Mouse (Mus musculus) hindbrain, embryonic 15.5 days (tissue): Measurements from ENCODE around the gene Olfr791. TPM values are rescaled to one million over a fixed set of nuclear protein-coding genes. Genes with fewer than 3 reads are reported as not detected.

ENCODE experiments used
- ATAC-seq: fragments of 200-750 bp; cut with Nextera tagmentation; 2 replicates; pipeline ENCODE4 v1.8.0; 2017; ENCODE audit warnings: low read depth, moderate number of reproducible peaks, moderate TSS enrichment; ENCODE audit not compliant: low FRiP score
- H3K27ac ChIP-seq: fragments of 300-500 bp; sonication (generic); replicated peaks from 2 replicates; pipeline ENCODE4 v1.5.1; 2015; ENCODE audit warnings: mild to moderate bottlenecking, inconsistent platforms
- H3K27me3 ChIP-seq: fragments of 300-500 bp; sonication (generic); 2 replicates; pipeline ENCODE4 v1.6.1; 2015; ENCODE audit warnings: control low read depth, inconsistent platforms
- H3K36me3 ChIP-seq: fragments of 300-500 bp; sonication (generic); 2 replicates; pipeline ENCODE4 v1.6.1; 2015; ENCODE audit warnings: control low read depth, inconsistent platforms
- H3K4me1 ChIP-seq: fragments of 300-500 bp; sonication (generic); replicated peaks from 2 replicates; pipeline ENCODE4 v1.6.1; 2015; ENCODE audit warnings: control low read depth, inconsistent platforms
- H3K4me2 ChIP-seq: fragments of 300-500 bp; sonication (generic); 2 replicates; pipeline ENCODE4 v1.6.1; 2015; ENCODE audit warnings: moderate library complexity, mild to moderate bottlenecking, inconsistent platforms
- H3K4me3 ChIP-seq: fragments of 300-500 bp; sonication (generic); 2 replicates; pipeline ENCODE4 v1.5.1; 2015; ENCODE audit warnings: mild to moderate bottlenecking, inconsistent platforms
- H3K9ac ChIP-seq: fragments of 300-500 bp; sonication (generic); 2 replicates; pipeline ENCODE4 v1.6.1; 2015; ENCODE audit warnings: inconsistent platforms
- H3K9me3 ChIP-seq: fragments of 300-500 bp; sonication (generic); 2 replicates; pipeline ENCODE4 v1.6.1; 2016; ENCODE audit warnings: control low read depth, inconsistent platforms
- WGBS: fragments of 180-500 bp; shearing (Covaris S2); methylation state at CpG from one replicate; pipeline ENCODE4 v1.1.7; 2015; 5-methylcytosine and 5-hydroxymethylcytosine counted together
- polyA plus RNA-seq: library from polyadenylated mRNA; unstranded; fragments of >200 nt; fragmentation: Nextera tagmentation; extraction: Ambion mirVana; gene quantifications from 2 replicates; pipeline ENCODE4 v1.2.1, GENCODE M21; 2015

Olfr791 gene
- polyA plus RNA-seq = not detected in 2 replicates

- H3K4me2 ChIP-seq = no peak within 1 kb of the TSS
- 71% methylated on average over 3 of the region's 3 CpGs for WGBS
- no peaks in the 10 kb centered on the region for H3K36me3 ChIP-seq
- no peak within 1 kb of the TSS for H3K27ac ChIP-seq
- no peaks in the 10 kb centered on the region for H3K27me3 ChIP-seq
- no peak within 1 kb of the TSS for H3K4me3 ChIP-seq
- ATAC-seq = no peak
- no peaks in the 10 kb centered on the region for H3K4me1 ChIP-seq
- no peak within 1 kb of the TSS for H3K9ac ChIP-seq
- H3K9me3 ChIP-seq = no peaks in the 10 kb centered on the region
Measured at GRCm38 (mm10) chr10:129521492-129521891, at the start of gene Olfr791. TSS of gene Olfr791 (plus strand) at chr10:129521792.

GRCm38 (mm10) chr10:129473256-129473655 is 48.3 kb upstream of the Olfr791 start:
- no peaks in the 10 kb centered on the region for H3K9me3 ChIP-seq
- H3K4me3 ChIP-seq = no peak overlapping the region
- H3K4me2 ChIP-seq = no peak overlapping the region
- WGBS = 71% methylated on average over 2 of the region's 2 CpGs
- no peak for ATAC-seq
- H3K9ac ChIP-seq = no peak overlapping the region
- H3K27ac ChIP-seq = no peak overlapping the region
- no peaks in the 10 kb centered on the region for H3K36me3 ChIP-seq
- H3K4me1 ChIP-seq = no peaks in the 10 kb centered on the region
- no peaks in the 10 kb centered on the region for H3K27me3 ChIP-seq

GRCm38 (mm10) chr10:129473723-129474122 is 47.9 kb upstream of the Olfr791 start:
- no peaks in the 10 kb centered on the region for H3K36me3 ChIP-seq
- no peaks in the 10 kb centered on the region for H3K9me3 ChIP-seq
- no peaks in the 10 kb centered on the region for H3K27me3 ChIP-seq
- no peaks in the 10 kb centered on the region for H3K4me1 ChIP-seq
- H3K4me3 ChIP-seq = no peak overlapping the region
- no peak for ATAC-seq
- no peak overlapping the region for H3K9ac ChIP-seq
- no peak overlapping the region for H3K27ac ChIP-seq
- no peak overlapping the region for H3K4me2 ChIP-seq

DNA sequence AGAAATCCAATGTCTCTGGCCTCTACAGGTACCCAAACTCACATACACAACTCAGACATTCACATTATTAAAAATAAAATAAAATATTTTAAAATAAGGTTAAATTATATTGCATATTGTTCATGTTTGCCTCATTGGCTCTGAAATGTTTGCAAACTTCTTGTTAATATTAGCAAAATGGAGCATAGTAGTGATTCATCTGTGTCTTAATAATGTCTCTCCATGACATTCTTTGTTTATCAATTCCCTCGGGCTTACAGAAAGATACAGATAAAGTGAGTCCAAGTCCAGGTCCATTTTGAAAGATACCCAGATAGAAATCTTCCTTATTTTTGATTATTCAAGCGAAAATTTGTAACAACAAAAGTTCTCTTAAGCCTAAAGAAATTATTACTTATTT is 37.1 kb upstream of the Olfr791 start, which contains the start of gene Olfr789:
TSS of gene Olfr789 (plus strand) at position 301 of the 400 bp plus-strand sequence.
- Histone ChIP-seq H3K4me3 (no peak within 1 kb of the TSS), H3K27me3 (no peaks in the 10 kb centered on the region), H3K36me3 (no peaks in the 10 kb centered on the region), H3K4me1 (no peaks in the 10 kb centered on the region), H3K9ac (no peak within 1 kb of the TSS), H3K9me3 (no peaks in the 10 kb centered on the region), H3K27ac (no peak within 1 kb of the TSS), H3K4me2 (no peak within 1 kb of the TSS)
- ATAC-seq = no peak
- WGBS = 72% methylated on average over 2 of the region's 2 CpGs

- no peak overlapping the region for H3K4me3 ChIP-seq
- H3K4me2 ChIP-seq = no peak overlapping the region
- H3K9ac ChIP-seq = no peak overlapping the region
- no peaks in the 10 kb centered on the region for H3K27me3 ChIP-seq
- no peak overlapping the region for H3K27ac ChIP-seq
- no peaks in the 10 kb centered on the region for H3K4me1 ChIP-seq
- no peaks in the 10 kb centered on the region for H3K36me3 ChIP-seq
- 87% methylated on average over 2 of the region's 2 CpGs for WGBS
- no peaks in the 10 kb centered on the region for H3K9me3 ChIP-seq
- ATAC-seq = no peak
Measured at GRCm38 (mm10) chr10:129490101-129490500, 31.5 kb upstream of the Olfr791 start.

GRCm38 (mm10) chr10:129498192-129498591 is 23.4 kb upstream of the Olfr791 start, which contains the start of gene Olfr790:
TSS of gene Olfr790 (plus strand) at chr10:129498492.
- no peak for ATAC-seq
- H3K27ac ChIP-seq = no peak within 1 kb of the TSS
- H3K27me3 ChIP-seq = no peaks in the 10 kb centered on the region
- H3K4me3 ChIP-seq = no peak within 1 kb of the TSS
- H3K4me2 ChIP-seq = no peak within 1 kb of the TSS
- H3K9ac ChIP-seq = no peak within 1 kb of the TSS
- H3K9me3 ChIP-seq = no peaks in the 10 kb centered on the region
- H3K36me3 ChIP-seq = no peaks in the 10 kb centered on the region
- no peaks in the 10 kb centered on the region for H3K4me1 ChIP-seq

DNA sequence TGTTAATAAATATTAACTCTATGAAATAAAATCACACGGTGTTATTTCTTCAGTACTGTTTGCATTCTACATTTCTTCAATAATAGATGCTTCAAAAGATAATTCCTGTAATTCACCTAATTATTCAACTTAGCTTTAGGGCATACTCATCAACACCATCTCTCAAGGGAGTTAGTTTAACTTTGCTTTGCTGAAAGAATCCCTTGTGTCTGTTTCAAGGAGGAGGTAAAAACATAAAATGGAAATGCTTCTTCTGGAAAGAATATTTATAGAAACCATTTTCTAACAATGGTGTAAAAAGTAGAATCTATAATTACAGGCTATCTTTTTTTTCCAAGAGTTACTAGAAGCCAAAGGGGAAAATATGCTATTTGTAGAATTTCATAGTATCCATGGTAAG is 17.3 kb downstream of the Olfr791 start, which contains the start of gene Olfr792:
TSS of gene Olfr792 (plus strand) at position 301 of the 400 bp plus-strand sequence.
- ATAC-seq = no peak
- WGBS = 60% methylated on average over 1 of the region's 1 CpGs
- H3K9me3 ChIP-seq = no peaks in the 10 kb centered on the region
- H3K36me3 ChIP-seq = no peaks in the 10 kb centered on the region
- H3K27me3 ChIP-seq = no peaks in the 10 kb centered on the region
- no peak within 1 kb of the TSS for H3K9ac ChIP-seq
- H3K27ac ChIP-seq = no peak within 1 kb of the TSS
- H3K4me1 ChIP-seq = no peaks in the 10 kb centered on the region
- no peak within 1 kb of the TSS for H3K4me2 ChIP-seq
- no peak within 1 kb of the TSS for H3K4me3 ChIP-seq

GRCm38 (mm10) chr10:129549354-129549753 is 27.8 kb downstream of the Olfr791 start:
- 65% methylated on average over 1 of the region's 1 CpGs for WGBS
- Histone ChIP-seq H3K4me3 (no peak overlapping the region), H3K27me3 (no peaks in the 10 kb centered on the region), H3K9me3 (no peaks in the 10 kb centered on the region), H3K4me1 (no peaks in the 10 kb centered on the region), H3K4me2 (no peak overlapping the region), H3K27ac (no peak overlapping the region), H3K36me3 (no peaks in the 10 kb centered on the region), H3K9ac (no peak overlapping the region)
- ATAC-seq = no peak

GRCm38 (mm10) chr10:129567355-129567754 is 45.8 kb downstream of the Olfr791 start, which contains the start of gene Olfr794:
TSS of gene Olfr794 (plus strand) at chr10:129567655.
- Histone ChIP-seq H3K36me3 (no peaks in the 10 kb centered on the region), H3K9ac (no peak within 1 kb of the TSS), H3K4me1 (no peaks in the 10 kb centered on the region), H3K4me2 (no peak within 1 kb of the TSS), H3K27me3 (no peaks in the 10 kb centered on the region), H3K9me3 (no peaks in the 10 kb centered on the region), H3K27ac (no peak within 1 kb of the TSS), H3K4me3 (no peak within 1 kb of the TSS)
- no peak for ATAC-seq
- 82% methylated on average over 2 of the region's 2 CpGs for WGBS

GRCm38 (mm10) chr10:129577066-129577465 is 55.5 kb downstream of the Olfr791 start:
- no peaks in the 10 kb centered on the region for H3K36me3 ChIP-seq
- 35% methylated on average over 1 of the region's 1 CpGs for WGBS
- no peak overlapping the region for H3K4me3 ChIP-seq
- no peak overlapping the region for H3K4me2 ChIP-seq
- H3K9ac ChIP-seq = no peak overlapping the region
- H3K27me3 ChIP-seq = no peaks in the 10 kb centered on the region
- no peaks in the 10 kb centered on the region for H3K9me3 ChIP-seq
- no peak for ATAC-seq
- no peaks in the 10 kb centered on the region for H3K4me1 ChIP-seq
- H3K27ac ChIP-seq = no peak overlapping the region

Other genes starting within 250 kb of the Olfr791 start
- not detected in 2 replicates for gene Olfr780, start 203.7 kb upstream of the Olfr791 start, polyA plus RNA-seq
- not detected in 2 replicates for gene Olfr781, start 192.9 kb upstream of the Olfr791 start, polyA plus RNA-seq
- not detected in 2 replicates for gene Olfr782, start 172.9 kb upstream of the Olfr791 start, polyA plus RNA-seq
- gene Olfr784, start 137.7 kb upstream of the Olfr791 start, polyA plus RNA-seq = 0.13 and 0.16 TPM in 2 replicates
- gene Olfr785, start 116.4 kb upstream of the Olfr791 start, polyA plus RNA-seq = not detected in 2 replicates
- gene Olfr786, start 94.5 kb upstream of the Olfr791 start, polyA plus RNA-seq = not detected in 2 replicates
- gene Olfr787, start 59.9 kb upstream of the Olfr791 start, polyA plus RNA-seq = not detected in 2 replicates
- not detected in 2 replicates for gene Olfr788, start 50.8 kb upstream of the Olfr791 start, polyA plus RNA-seq
- gene Olfr789, start 37.0 kb upstream of the Olfr791 start, polyA plus RNA-seq = not detected in 2 replicates
- not detected in 2 replicates for gene Olfr790, start 23.3 kb upstream of the Olfr791 start, polyA plus RNA-seq
- not detected in 2 replicates for gene Olfr792, start 17.4 kb downstream of the Olfr791 start, polyA plus RNA-seq
- not detected in 2 replicates for gene Olfr794, start 45.9 kb downstream of the Olfr791 start, polyA plus RNA-seq
- gene Olfr796, start 90.8 kb downstream of the Olfr791 start, polyA plus RNA-seq = not detected in 2 replicates
- gene Olfr798, start 106.1 kb downstream of the Olfr791 start, polyA plus RNA-seq = not detected in 2 replicates
- gene Olfr799, start 115.7 kb downstream of the Olfr791 start, polyA plus RNA-seq = not detected in 2 replicates
- gene Olfr800, start 135.9 kb downstream of the Olfr791 start, polyA plus RNA-seq = not detected in 2 replicates
- gene Olfr801, start 152.1 kb downstream of the Olfr791 start, polyA plus RNA-seq = not detected in 2 replicates
- gene Olfr802, start 166.4 kb downstream of the Olfr791 start, polyA plus RNA-seq = 0.04 TPM in 1 of 2 replicates, not detected in the other
- not detected in 2 replicates for gene Olfr803, start 172.5 kb downstream of the Olfr791 start, polyA plus RNA-seq
- not detected in 2 replicates for gene Olfr804, start 181.4 kb downstream of the Olfr791 start, polyA plus RNA-seq
- not detected in 2 replicates for gene Olfr805, start 207.6 kb downstream of the Olfr791 start, polyA plus RNA-seq
- not detected in 2 replicates for gene Olfr806, start 220.1 kb downstream of the Olfr791 start, polyA plus RNA-seq
- not detected in 2 replicates for gene Olfr807, start 236.0 kb downstream of the Olfr791 start, polyA plus RNA-seq
- not detected in 2 replicates for gene Olfr808, start 243.7 kb downstream of the Olfr791 start, polyA plus RNA-seq